Mouse (Mus musculus) CD4-positive naive resting alpha-beta T cell, adult 57 days (primary cell): ENCODE results near the gene Prkacb. TPM values are rescaled to one million over a fixed set of nuclear protein-coding genes. Genes with fewer than 3 reads are reported as not detected.

ENCODE experiments used
- total RNA-seq: library from RNA; stranded (reverse); gene quantifications from one replicate; pipeline ENCODE4 v1.2.4, GENCODE M21; 2023

Gene Prkacb
- 133 TPM for total RNA-seq

DNA sequence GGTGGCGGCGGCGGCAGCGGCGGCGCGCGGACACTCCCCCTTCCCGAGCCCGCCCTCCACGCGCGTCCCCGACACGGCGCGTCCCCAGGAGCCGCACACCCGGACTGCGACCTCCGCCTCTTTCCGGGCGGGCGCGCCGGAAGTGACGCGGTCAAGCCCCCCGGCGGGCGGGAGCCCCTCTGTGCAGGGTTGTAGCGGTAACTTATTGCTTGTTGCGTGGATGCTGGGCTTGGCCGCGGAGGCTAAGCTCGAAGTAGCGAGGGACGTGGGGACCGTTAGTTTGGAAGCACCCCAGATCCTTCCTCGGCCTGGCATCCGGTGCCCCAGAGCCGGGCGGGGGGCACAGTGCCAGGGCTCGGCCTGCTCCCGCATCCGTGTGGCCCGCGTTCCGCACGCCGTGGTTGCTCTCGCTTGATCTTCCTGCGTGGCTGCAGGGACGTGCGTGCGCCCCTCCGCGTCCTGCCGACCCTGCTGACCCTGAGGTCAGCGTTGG is at the start of gene Prkacb:
TSS of gene Prkacb (minus strand) at position 90 of the 493 bp plus-strand sequence.

DNA sequence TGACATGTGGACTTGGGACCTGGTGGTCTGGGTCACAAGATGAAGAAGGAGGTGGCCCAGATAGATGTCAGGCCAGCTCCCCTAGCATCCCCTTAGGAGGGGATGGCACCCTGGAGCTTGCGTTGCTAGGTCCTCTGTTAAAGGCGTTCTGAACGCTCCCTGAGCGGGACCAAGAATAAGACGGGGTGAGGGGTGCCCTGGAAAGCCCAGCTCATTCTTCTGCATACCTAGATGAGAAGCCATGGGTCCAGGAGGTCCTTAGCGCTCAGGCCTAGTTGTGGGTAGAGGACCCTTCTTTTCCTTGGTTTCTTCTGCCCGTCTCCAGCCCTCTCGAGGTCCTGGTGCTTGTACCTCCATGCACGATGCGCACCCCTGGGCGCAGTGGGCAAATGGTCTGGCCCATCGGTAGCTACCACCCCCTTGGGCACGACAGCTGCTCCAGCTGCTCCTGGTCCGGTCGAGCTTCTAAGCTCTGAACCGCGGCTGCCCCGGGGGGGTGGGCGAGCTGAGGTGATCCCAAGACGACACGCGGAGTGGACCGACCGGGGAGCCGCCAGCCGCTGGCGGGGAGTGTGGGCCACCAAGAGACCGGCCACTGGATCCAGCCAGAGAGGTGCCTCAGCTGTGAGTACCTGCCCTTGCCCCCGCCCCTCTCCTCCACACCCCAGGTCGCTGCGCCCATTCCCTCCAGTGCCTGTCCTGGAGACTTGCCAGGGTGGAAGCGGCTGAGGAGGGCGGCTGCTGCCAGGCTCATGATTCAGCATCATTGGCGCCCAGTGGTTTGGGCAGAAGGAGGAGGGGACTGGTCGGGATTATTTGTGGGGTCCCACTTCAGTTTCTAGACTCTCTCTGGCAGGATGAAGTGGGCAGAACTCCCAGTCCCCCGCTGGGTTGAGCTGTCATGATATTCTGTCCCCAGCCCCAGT is 39.4 kb upstream of the Prkacb start, which contains the start of gene Ttll7:
TSS of gene Ttll7 (plus strand) at position 402 of the 926 bp plus-strand sequence.

DNA sequence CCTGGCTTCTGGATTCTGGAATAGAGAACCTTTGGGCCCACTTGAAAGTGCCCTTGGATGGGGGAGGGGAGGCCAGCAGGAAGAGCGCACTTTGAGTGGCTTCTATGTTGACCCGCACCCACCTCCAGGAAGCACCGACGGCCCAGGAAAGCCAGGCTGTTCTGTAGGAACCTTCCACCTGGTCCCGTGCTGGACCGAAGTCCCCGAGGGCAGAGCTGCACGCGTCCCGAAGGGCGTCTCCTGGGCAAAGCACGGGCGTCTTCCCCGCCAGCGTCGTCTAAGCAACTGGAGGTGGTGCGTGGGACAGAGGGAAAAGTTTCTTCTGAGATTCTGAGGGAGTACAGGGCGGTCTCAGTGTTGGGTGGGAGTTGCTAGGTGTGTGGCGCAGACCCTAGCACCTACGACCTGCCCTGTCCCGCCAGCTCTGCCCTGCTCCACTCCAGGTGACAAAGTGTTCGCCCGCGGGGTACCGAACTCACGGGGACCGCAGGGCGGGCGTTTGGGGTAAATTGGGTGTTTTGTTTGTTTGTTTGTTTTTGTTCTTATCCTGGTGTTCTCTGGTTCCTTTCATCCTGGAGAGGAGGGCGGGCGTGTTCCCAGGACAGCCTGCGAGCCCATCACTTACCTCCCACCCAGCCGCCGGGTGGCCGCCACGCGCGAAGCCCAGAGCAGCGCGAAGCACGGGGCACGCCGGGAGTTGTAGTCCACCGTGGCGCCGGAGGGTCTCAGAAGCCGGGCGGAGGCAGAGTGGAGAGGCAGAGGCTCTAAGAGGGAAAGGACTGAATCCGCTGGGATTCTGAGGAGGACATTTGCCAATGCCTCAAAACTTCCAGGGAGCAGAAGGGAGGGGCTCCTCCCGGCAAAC is 127.7 kb downstream of the Prkacb start, which contains the start of gene Samd13:
TSS of gene Samd13 (minus strand) at position 782 of the 865 bp plus-strand sequence.

Other genes starting within 250 kb of the Prkacb start
- gene Uox, start 242.6 kb downstream of the Prkacb start, total RNA-seq = not detected
- not detected for gene Dnase2b, start 197.4 kb downstream of the Prkacb start, total RNA-seq
- not detected for gene 4930503B20Rik, start 161.7 kb downstream of the Prkacb start, total RNA-seq
- 1.0 TPM for gene Samd13, start 127.4 kb downstream of the Prkacb start, total RNA-seq
- not detected for gene Ttll7, start 39.4 kb upstream of the Prkacb start, total RNA-seq